Mouse (Mus musculus) intestine, postnatal 0 days (tissue): ENCODE data around the gene Pif1. TPM values are rescaled to one million over a fixed set of nuclear protein-coding genes. Genes with fewer than 3 reads are reported as not detected.

Experiments
- ATAC-seq: fragments of 200-750 bp; cut with Nextera tagmentation; 2 replicates; pipeline ENCODE4 v1.8.0; 2017; ENCODE audit warnings: mild to moderate bottlenecking, moderate TSS enrichment, moderate library complexity
- H3K27ac ChIP-seq: fragments of 300-500 bp; sonication (generic); 2 replicates; pipeline ENCODE4 v1.5.1; 2014; ENCODE audit warnings: mild to moderate bottlenecking, low read depth, low read length, moderate library complexity
- H3K27me3 ChIP-seq: fragments of 300-500 bp; sonication (generic); replicated peaks from 2 replicates; pipeline ENCODE4 v1.6.1; 2014; ENCODE audit warnings: low read length, mixed read lengths; ENCODE audit not compliant: control insufficient read depth, insufficient read depth
- H3K36me3 ChIP-seq: fragments of 300-500 bp; sonication (generic); 2 replicates; pipeline ENCODE4 v1.6.1; 2014; ENCODE audit warnings: mild to moderate bottlenecking, moderate library complexity; ENCODE audit not compliant: control insufficient read depth, insufficient read depth
- H3K4me1 ChIP-seq: fragments of 300-500 bp; sonication (generic); replicated peaks from 2 replicates; pipeline ENCODE4 v1.6.1; 2014; ENCODE audit warnings: antibody characterized with exemption, low read length, mixed read lengths; ENCODE audit not compliant: control insufficient read depth, insufficient read depth
- H3K4me2 ChIP-seq: fragments of 300-500 bp; sonication (generic); replicated peaks from 2 replicates; pipeline ENCODE4 v1.6.1; 2014; ENCODE audit warnings: low read depth, mild to moderate bottlenecking, moderate library complexity
- H3K4me3 ChIP-seq: fragments of 300-500 bp; sonication (generic); 2 replicates; pipeline ENCODE4 v1.5.1; 2014; ENCODE audit warnings: low read depth, low read length
- H3K9ac ChIP-seq: fragments of 300-500 bp; sonication (generic); 2 replicates; pipeline ENCODE4 v1.6.1; 2014; ENCODE audit warnings: mild to moderate bottlenecking, low read depth, low read length
- H3K9me3 ChIP-seq: fragments of 300-500 bp; sonication (generic); 2 replicates; pipeline ENCODE4 v1.6.1; 2016; ENCODE audit warnings: mixed run types; ENCODE audit not compliant: control insufficient read depth
- CTCF ChIP-seq: sonication (generic); IDR thresholded peaks from 2 replicates; pipeline ENCODE4 v1.5.1; 2016; ENCODE audit warnings: low read depth, mild to moderate bottlenecking, control low read depth, antibody characterized with exemption, moderate library complexity
- WGBS: fragments of 180-500 bp; shearing (Covaris S2); extraction: QIAGEN DNeasy Blood & Tissue Kit; methylation state at CpG from one replicate; pipeline ENCODE4 v1.1.7; 2014; 5-methylcytosine and 5-hydroxymethylcytosine counted together
- polyA plus RNA-seq: library from polyadenylated mRNA; unstranded; fragments of >200 nt; fragmentation: Nextera tagmentation; extraction: Ambion mirVana; gene quantifications from 2 replicates; pipeline ENCODE4 v1.2.1, GENCODE M21; 2015

Gene Pif1
- polyA plus RNA-seq, 1 experiment from 2014 or later = 1.2 TPM

- Histone ChIP-seq H3K4me2 (no peak overlapping the region), H3K9ac (no peak overlapping the region), H3K4me1 (0 out of 2 replicates have a peak, but pooled peaks cover 2% of the 10 kb centered on the region), H3K27ac (no peak overlapping the region; the same call in 1 of the 2 replicates), H3K4me3 (no peak overlapping the region), H3K9me3 (no peaks in the 10 kb centered on the region), H3K36me3 (peaks cover 30% of the 10 kb centered on the region; the same call in 1 of the 2 replicates), H3K27me3 (no peaks in the 10 kb centered on the region)
- WGBS = 73% methylated on average over 4 of the region's 4 CpGs
- TF ChIP-seq CTCF = no peak
- ATAC-seq = no peak
These were observed 31.3 kb upstream of the Pif1 start for GRCm38 (mm10) chr9:65555621-65556020.

- Histone ChIP-seq H3K36me3 (peaks cover 30% of the 10 kb centered on the region; the same call in 1 of the 2 replicates), H3K9me3 (no peaks in the 10 kb centered on the region), H3K27me3 (no peaks in the 10 kb centered on the region), H3K4me1 (0 out of 2 replicates have a peak, but pooled peaks cover under 1% of the 10 kb centered on the region), H3K9ac (no peak overlapping the region), H3K4me2 (no peak overlapping the region), H3K4me3 (no peak overlapping the region), H3K27ac (no peak overlapping the region)
- TF ChIP-seq CTCF = no peak
- ATAC-seq = no peak
- WGBS = 95% methylated on average over 8 of the region's 8 CpGs
These were observed 30.6 kb upstream of the Pif1 start for GRCm38 (mm10) chr9:65556349-65556748.

GRCm38 (mm10) chr9:65556979-65557378, 30.0 kb upstream of the Pif1 start:
- no peak for TF ChIP-seq CTCF
- no peak overlapping the region for H3K27ac ChIP-seq
- 92% methylated on average over 5 of the region's 5 CpGs for WGBS
- no peaks in the 10 kb centered on the region for H3K9me3 ChIP-seq
- no peak for ATAC-seq
- peaks cover 30% of the 10 kb centered on the region; the same call in 1 of the 2 replicates for H3K36me3 ChIP-seq
- peaks cover 3% of the 10 kb centered on the region for H3K4me1 ChIP-seq
- H3K4me3 ChIP-seq = no peak overlapping the region
- no peak overlapping the region for H3K9ac ChIP-seq
- no peak overlapping the region for H3K4me2 ChIP-seq
- no peaks in the 10 kb centered on the region for H3K27me3 ChIP-seq

- Histone ChIP-seq H3K4me2 (no peak overlapping the region), H3K4me1 (peaks cover 8% of the 10 kb centered on the region), H3K9me3 (no peaks in the 10 kb centered on the region), H3K36me3 (peaks cover 30% of the 10 kb centered on the region; the same call in 1 of the 2 replicates), H3K4me3 (no peak overlapping the region), H3K27ac (no peak overlapping the region), H3K27me3 (no peaks in the 10 kb centered on the region), H3K9ac (no peak overlapping the region)
- no peak for TF ChIP-seq CTCF
- 95% methylated on average over 6 of the region's 6 CpGs for WGBS
- ATAC-seq = no peak
These were observed 28.2 kb upstream of the Pif1 start for GRCm38 (mm10) chr9:65558806-65559205.

- H3K27me3 ChIP-seq = no peaks in the 10 kb centered on the region
- no peak for TF ChIP-seq CTCF
- ATAC-seq = no peak
- peaks cover 26% of the 10 kb centered on the region; the same call in 1 of the 2 replicates for H3K36me3 ChIP-seq
- peaks cover 8% of the 10 kb centered on the region for H3K4me1 ChIP-seq
- no peak overlapping the region for H3K4me3 ChIP-seq
- no peak overlapping the region for H3K27ac ChIP-seq
- no peaks in the 10 kb centered on the region for H3K9me3 ChIP-seq
- H3K9ac ChIP-seq = no peak overlapping the region
- 90% methylated on average over 4 of the region's 4 CpGs for WGBS
- H3K4me2 ChIP-seq = no peak overlapping the region
These were observed 25.9 kb upstream of the Pif1 start for GRCm38 (mm10) chr9:65561016-65561415.

GRCm38 (mm10) chr9:65562081-65562506, 24.9 kb upstream of the Pif1 start:
- Histone ChIP-seq H3K4me2 (no peak overlapping the region), H3K4me1 (peaks cover 8% of the 10 kb centered on the region), H3K27ac (peak overlapping the region; percentile 9; the same call in 1 of the 2 replicates), H3K9me3 (no peaks in the 10 kb centered on the region), H3K36me3 (peaks cover 19% of the 10 kb centered on the region; the same call in 1 of the 2 replicates), H3K4me3 (no peak overlapping the region), H3K27me3 (no peaks in the 10 kb centered on the region), H3K9ac (0 out of 2 replicates have a peak overlapping the region, but pooled peaks have one; percentile 11)
- TF ChIP-seq CTCF = no peak
- WGBS = 36% methylated on average over 4 of the region's 4 CpGs
- ATAC-seq = no peak
